Mouse (Mus musculus) cortical plate, adult 2 months (tissue): ENCODE measurements around the gene Chn1.

Experiments
- CTCF ChIP-seq: fragments of 200-500 bp; IDR thresholded peaks from 2 replicates; pipeline ENCODE4 v1.5.1; 2011; ENCODE audit warnings: mild to moderate bottlenecking, control low read depth, low read length; ENCODE audit not compliant: insufficient read depth; ENCODE audit errors: extremely low read depth
- POLR2A ChIP-seq: fragments of 200-500 bp; IDR thresholded peaks from 2 replicates; pipeline ENCODE4 v1.6.1; 2011; ENCODE audit warnings: mild to moderate bottlenecking, low read length, control low read depth; ENCODE audit not compliant: insufficient read depth; ENCODE audit errors: extremely low read depth

DNA sequence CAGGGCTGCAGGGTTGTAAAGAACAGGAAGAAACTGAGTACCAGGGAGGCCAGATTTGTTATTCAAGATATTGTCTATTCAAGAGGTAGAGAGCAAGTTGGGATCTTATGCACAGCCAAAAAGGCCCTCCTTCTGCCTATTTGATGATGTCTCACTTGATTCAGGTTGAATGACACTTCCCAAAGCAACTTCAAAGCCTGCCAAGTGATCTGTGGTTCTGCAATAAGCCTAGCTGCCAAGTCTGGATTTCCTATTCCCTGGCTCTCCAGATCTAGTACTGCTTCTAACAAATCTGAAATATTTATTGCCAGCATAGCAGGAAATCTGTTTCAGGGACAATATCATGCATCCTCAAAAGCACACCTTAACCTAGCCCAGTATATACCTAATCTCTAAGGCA, 62.7 kb downstream of the Chn1 start:
- TF ChIP-seq POLR2A: no peak
- no peak for TF ChIP-seq CTCF
